Mouse (Mus musculus) common myeloid progenitor, adult 5-6 weeks (primary cell): ENCODE data around the gene Vcam1. TPM values are rescaled to one million over a fixed set of nuclear protein-coding genes. Genes with fewer than 3 reads are reported as not detected.

Experiments
- ATAC-seq: replicated peaks from 2 replicates; pipeline ENCODE4 v1.8.0; 2016; ENCODE audit warnings: low read depth, mild to moderate bottlenecking, moderate TSS enrichment, inconsistent platforms; ENCODE audit not compliant: poor library complexity, severe bottlenecking
- total RNA-seq: library from RNA; stranded (forward); fragments of 200-1000, 187-1606 nt; gene quantifications from 2 replicates; pipeline ENCODE4 v1.2.3, GENCODE M21; 2017

The Vcam1 gene
- total RNA-seq, 1 experiment from 2014 or later: 2.9 TPM

GRCm38 (mm10) chr3:116094886-116095285, 34.6 kb downstream of the Vcam1 start:
- ATAC-seq: no peak

GRCm38 (mm10) chr3:116094288-116094687, 35.2 kb downstream of the Vcam1 start:
- no peak for ATAC-seq

GRCm38 (mm10) chr3:116092547-116092946, 36.9 kb downstream of the Vcam1 start:
- no peak for ATAC-seq

GRCm38 (mm10) chr3:116091706-116092105, 37.8 kb downstream of the Vcam1 start:
- no peak for ATAC-seq

GRCm38 (mm10) chr3:116085962-116086361, 43.5 kb downstream of the Vcam1 start:
- no peak for ATAC-seq

- no peak for ATAC-seq
Observed at GRCm38 (mm10) chr3:116080939-116081676, 48.4 kb downstream of the Vcam1 start.

- ATAC-seq: no peak
Observed at GRCm38 (mm10) chr3:116080166-116080788, 49.2 kb downstream of the Vcam1 start.

GRCm38 (mm10) chr3:116078490-116078889, 51.0 kb downstream of the Vcam1 start:
- ATAC-seq: no peak

- ATAC-seq: no peak
Observed at GRCm38 (mm10) chr3:116076739-116077138, 52.7 kb downstream of the Vcam1 start.

- ATAC-seq: no peak
Observed at GRCm38 (mm10) chr3:116072584-116072983, 56.9 kb downstream of the Vcam1 start.

- ATAC-seq: no peak
Observed at GRCm38 (mm10) chr3:116062141-116062540, 67.3 kb downstream of the Vcam1 start.

- no peak for ATAC-seq
Observed at GRCm38 (mm10) chr3:116060320-116060719, 69.2 kb downstream of the Vcam1 start.

Other genes starting within 250 kb of the Vcam1 start
- 66.7 and 76.1 TPM in 2 replicates for gene Dph5, start 241.9 kb downstream of the Vcam1 start, total RNA-seq
- gene Slc30a7, start 122.3 kb downstream of the Vcam1 start, total RNA-seq: 39.8 and 81.2 TPM in 2 replicates
- gene Extl2, start 122.2 kb downstream of the Vcam1 start, total RNA-seq: 8.3 and 9.3 TPM in 2 replicates
- gene Gpr88, start 123.8 kb upstream of the Vcam1 start, total RNA-seq: not detected in 2 replicates